Mouse (Mus musculus) lung, adult 2 months (tissue): ENCODE results near the gene Lmnb2. TPM values are rescaled to one million over a fixed set of nuclear protein-coding genes. Genes with fewer than 3 reads are reported as not detected.

Experiments used
- DNase-seq: peaks from one replicate; pipeline ENCODE4 v3.0.0; 2022
- H3K4me1 ChIP-seq: fragments of 200-500 bp; 2 replicates; pipeline ENCODE4 v1.6.1; 2011; ENCODE audit warnings: low read length; ENCODE audit not compliant: control insufficient read depth, insufficient read depth
- H3K4me3 ChIP-seq: fragments of 200-500 bp; replicated peaks from 2 replicates; pipeline ENCODE3; 2011; ENCODE audit warnings: low read depth, mild to moderate bottlenecking, control low read depth, low read length; ENCODE audit errors: extremely low read depth
- CTCF ChIP-seq: fragments of 200-500 bp; IDR thresholded peaks from 2 replicates; pipeline ENCODE4 v1.5.1; 2011; ENCODE audit warnings: mild to moderate bottlenecking, low read length, control low read depth; ENCODE audit not compliant: insufficient read depth
- POLR2A ChIP-seq: fragments of 200-500 bp; IDR thresholded peaks from 2 replicates; pipeline ENCODE4 v1.6.1; 2011; ENCODE audit warnings: low read depth, mild to moderate bottlenecking, control low read depth, low read length, borderline replicate concordance; ENCODE audit errors: extremely low read depth
- WGBS: fragments of 180-500 bp; shearing (Covaris S2); methylation state at CpG from one replicate; pipeline ENCODE4 v1.1.7; 2018; 5-methylcytosine and 5-hydroxymethylcytosine counted together
- polyA plus RNA-seq: library from polyadenylated mRNA; depleted of rRNA; stranded (reverse); fragments of >200 nt; gene quantifications from 2 replicates; pipeline ENCODE4 v1.2.3, GENCODE M21; 2012

Gene Lmnb2
- polyA plus RNA-seq, 1 experiment, result 11.3 TPM

GRCm38 (mm10) chr10:80913364-80914011 lies 4.6 kb downstream of the Lmnb2 start:
- no peak for DNase-seq
- TF ChIP-seq POLR2A, result no peak
- no peak for TF ChIP-seq CTCF
- WGBS, result 87% methylated on average over 7 of the region's 8 CpGs
- peaks cover 5% of the 10 kb centered on the region for H3K4me1 ChIP-seq
- H3K4me3 ChIP-seq, result no peak overlapping the region

GRCm38 (mm10) chr10:80911891-80912290 lies 6.2 kb downstream of the Lmnb2 start:
- TF ChIP-seq CTCF (no peak), POLR2A (no peak)
- Histone ChIP-seq H3K4me3 (no peak overlapping the region), H3K4me1 (no peaks in the 10 kb centered on the region)
- DNase-seq, result no peak

- TF ChIP-seq CTCF (no peak), POLR2A (no peak)
- H3K4me3 ChIP-seq, result no peak overlapping the region
- 92% methylated on average over 4 of the region's 4 CpGs for WGBS
- no peaks in the 10 kb centered on the region for H3K4me1 ChIP-seq
- no peak for DNase-seq
Measured at GRCm38 (mm10) chr10:80911354-80911753, 6.7 kb downstream of the Lmnb2 start.

GRCm38 (mm10) chr10:80909375-80910162 lies 8.5 kb downstream of the Lmnb2 start:
- 93% methylated on average over 22 of the region's 22 CpGs for WGBS
- no peak for TF ChIP-seq CTCF
- TF ChIP-seq POLR2A, result no peak
- DNase-seq, result no peak

GRCm38 (mm10) chr10:80904709-80905108 lies 13.3 kb downstream of the Lmnb2 start:
- DNase-seq, result no peak
- peaks cover 4% of the 10 kb centered on the region; the same call in 1 of the 2 replicates for H3K4me1 ChIP-seq
- WGBS, result 86% methylated on average over 11 of the region's 11 CpGs
- TF ChIP-seq CTCF, result no peak
- H3K4me3 ChIP-seq, result no peak overlapping the region

More at GRCm38 (mm10) chr10:80909375-80910162, 8.5 kb downstream of the Lmnb2 start:
- Histone ChIP-seq H3K4me3 (no peak overlapping the region), H3K4me1 (no peaks in the 10 kb centered on the region)

- no peak for TF ChIP-seq POLR2A
- no peak for TF ChIP-seq CTCF
- no peak for DNase-seq
- WGBS, result 74% methylated on average over 28 of the region's 28 CpGs
- no peak overlapping the region for H3K4me3 ChIP-seq
- peaks cover 7% of the 10 kb centered on the region; the same call in 1 of the 2 replicates for H3K4me1 ChIP-seq
Measured at GRCm38 (mm10) chr10:80904004-80904693, 13.9 kb downstream of the Lmnb2 start.

GRCm38 (mm10) chr10:80903282-80903681 lies 14.8 kb downstream of the Lmnb2 start:
- DNase-seq, result no peak
- peaks cover 7% of the 10 kb centered on the region; the same call in 1 of the 2 replicates for H3K4me1 ChIP-seq
- 93% methylated on average over 10 of the region's 10 CpGs for WGBS
- H3K4me3 ChIP-seq, result no peak overlapping the region
- TF ChIP-seq CTCF, result no peak
- no peak for TF ChIP-seq POLR2A

- WGBS, result 92% methylated on average over 9 of the region's 9 CpGs
- no peak for DNase-seq
- Histone ChIP-seq H3K4me3 (no peak overlapping the region), H3K4me1 (peaks cover 7% of the 10 kb centered on the region; the same call in 1 of the 2 replicates)
- TF ChIP-seq CTCF, result no peak
- TF ChIP-seq POLR2A, result no peak
Measured at GRCm38 (mm10) chr10:80902273-80902940, 15.6 kb downstream of the Lmnb2 start.
